Mouse (Mus musculus) right cerebral cortex, adult 2 months (tissue): ENCODE data around the gene Col8a2.

Source experiments
- DNase-seq, 2 experiments: peaks; one replicate each; pipeline ENCODE4 v3.0.0; 2021 to 2022; ENCODE audit warnings: low spot score in 2 of 2

The Col8a2 gene

DNA sequence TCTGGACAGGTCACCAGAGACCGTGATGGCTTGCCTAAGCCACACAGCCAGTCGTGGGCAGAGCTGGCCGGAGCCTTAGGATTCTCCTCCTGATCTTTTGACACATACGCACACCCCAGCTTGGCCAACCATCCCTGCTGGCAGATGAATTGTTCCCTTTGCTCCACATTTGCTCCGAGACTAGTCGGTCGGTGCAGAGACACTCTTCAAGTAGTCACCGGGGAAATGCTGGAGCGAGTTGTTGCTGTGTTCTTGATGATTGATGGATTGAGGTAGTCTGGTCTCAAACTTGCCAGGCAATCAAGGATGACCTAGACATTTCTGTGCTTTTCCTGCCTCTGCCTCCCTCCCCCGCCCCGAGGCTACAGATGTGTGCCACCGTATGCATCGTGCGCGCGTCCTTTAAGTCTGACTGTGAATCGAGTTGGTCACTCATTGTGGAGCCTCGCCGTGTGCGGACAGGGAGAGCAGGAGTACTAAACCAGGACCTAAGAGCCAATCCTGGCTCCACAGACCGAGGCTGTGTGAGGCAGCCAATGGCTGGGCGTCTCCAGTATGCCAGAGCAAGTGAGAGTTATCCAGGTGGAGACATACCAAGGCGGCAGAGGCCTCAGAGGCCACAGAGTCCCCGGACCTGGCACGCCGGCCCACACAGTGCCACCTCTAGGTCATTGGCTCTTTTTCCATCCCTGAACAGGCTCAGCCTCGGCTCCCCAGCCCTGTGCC, 15.2 kb downstream of the Col8a2 start:
- no peak for DNase-seq

DNA sequence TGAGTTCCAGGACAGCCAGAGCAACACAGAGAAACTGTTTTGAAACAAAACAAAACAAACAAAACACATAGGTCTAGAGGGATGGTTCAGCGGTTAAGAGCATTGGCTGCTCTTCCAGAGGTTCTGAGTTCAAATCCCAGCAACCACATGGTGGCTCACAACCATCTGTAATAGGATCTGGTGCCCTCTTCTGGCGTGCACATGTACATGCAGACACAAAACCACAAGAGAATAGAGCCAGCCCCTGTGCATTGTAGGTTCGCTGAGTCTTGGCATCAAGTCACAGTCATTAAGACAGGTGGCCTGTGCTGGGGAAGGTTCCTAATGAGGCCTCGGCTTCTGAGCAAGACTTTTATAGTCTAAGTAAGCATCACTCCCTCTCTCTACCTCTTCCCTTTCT, 17.3 kb downstream of the Col8a2 start:
- DNase-seq, result no peak

- DNase-seq, result no peak
These were observed 18.8 kb downstream of the Col8a2 start for GRCm38 (mm10) chr4:126305428-126305827.

- DNase-seq, result no peak
These were observed 19.5 kb downstream of the Col8a2 start for GRCm38 (mm10) chr4:126306058-126306457.

DNA sequence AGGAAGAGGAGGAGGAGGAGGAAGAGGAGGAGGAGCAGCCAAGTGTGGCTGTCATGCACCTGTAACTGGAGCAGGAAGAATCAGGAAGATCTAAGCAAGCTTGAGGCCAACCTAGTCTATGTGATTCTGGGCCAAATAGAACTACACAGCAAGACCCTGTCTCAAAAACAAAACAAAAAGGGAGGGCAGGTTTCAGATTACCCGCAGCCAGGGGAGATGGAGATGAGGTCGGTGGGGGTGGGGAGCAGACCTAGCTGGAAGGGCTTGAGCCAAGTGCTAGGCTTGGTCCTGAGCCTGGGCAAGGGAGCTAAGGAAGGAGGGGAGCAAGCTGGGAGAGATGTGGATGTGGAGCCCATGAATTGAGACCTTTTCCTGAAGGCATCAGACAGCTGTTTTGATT, 20.2 kb downstream of the Col8a2 start:
- no peak for DNase-seq

DNA sequence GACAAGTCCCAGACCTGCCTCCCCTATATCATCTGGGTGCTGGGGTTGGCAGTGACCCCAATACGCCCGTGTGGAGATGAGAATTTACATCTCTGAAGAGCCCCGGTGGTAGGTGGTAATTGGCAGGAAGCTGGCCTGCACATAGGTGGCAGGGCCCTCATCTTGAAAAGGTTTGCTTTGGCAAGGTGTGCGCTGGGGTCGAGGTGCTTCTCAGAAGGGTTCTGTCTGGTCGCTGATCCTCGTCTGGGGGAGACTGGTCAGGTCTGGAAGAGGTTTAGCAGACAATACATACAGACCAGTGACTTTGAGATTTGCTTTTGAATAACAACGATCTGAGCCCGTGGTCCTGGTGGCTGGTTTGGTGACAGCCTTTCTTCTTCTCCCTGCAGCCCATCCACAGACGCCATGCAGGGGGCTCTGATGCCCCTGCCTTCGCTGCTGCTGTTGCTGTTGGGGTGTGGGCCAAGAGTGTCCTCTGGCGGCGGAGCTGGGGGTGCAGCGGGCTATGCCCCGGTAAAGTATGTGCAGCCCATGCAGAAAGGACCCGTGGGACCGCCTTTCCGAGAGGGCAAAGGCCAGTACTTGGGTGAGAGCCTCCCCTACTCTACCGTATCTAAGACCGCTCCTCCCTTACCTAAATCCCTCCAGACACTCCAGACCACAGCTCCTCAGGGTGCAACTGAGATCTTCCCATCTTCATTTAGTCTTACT, 22.8 kb downstream of the Col8a2 start:
- no peak for DNase-seq

GRCm38 (mm10) chr4:126309922-126310309, 23.3 kb downstream of the Col8a2 start:
- DNase-seq, result peak; percentile 89 to 91

- no peak for DNase-seq
These were observed 23.8 kb downstream of the Col8a2 start for GRCm38 (mm10) chr4:126310344-126310743.

GRCm38 (mm10) chr4:126311566-126312200, 25.1 kb downstream of the Col8a2 start:
- no peak for DNase-seq

DNA sequence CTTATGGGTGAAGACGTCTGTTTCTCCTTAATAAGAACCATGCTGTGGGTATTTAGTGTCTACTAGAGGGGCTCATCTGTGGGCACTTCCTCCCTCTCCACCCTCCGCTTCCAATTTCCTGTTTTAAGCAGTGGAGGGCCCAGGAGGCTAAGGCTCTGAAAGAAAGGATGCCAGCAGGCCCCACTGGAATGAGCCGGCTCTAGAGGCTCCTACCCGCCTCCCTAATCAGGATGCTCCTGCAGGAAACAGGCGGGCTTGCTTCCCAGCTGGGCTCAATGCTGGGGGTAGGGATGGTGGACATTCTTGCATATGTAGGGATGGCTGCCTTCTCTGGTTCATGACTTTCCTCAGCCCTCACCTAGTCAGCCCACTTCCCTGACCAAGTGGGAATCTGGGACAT, 26.6 kb downstream of the Col8a2 start:
- no peak for DNase-seq

DNA sequence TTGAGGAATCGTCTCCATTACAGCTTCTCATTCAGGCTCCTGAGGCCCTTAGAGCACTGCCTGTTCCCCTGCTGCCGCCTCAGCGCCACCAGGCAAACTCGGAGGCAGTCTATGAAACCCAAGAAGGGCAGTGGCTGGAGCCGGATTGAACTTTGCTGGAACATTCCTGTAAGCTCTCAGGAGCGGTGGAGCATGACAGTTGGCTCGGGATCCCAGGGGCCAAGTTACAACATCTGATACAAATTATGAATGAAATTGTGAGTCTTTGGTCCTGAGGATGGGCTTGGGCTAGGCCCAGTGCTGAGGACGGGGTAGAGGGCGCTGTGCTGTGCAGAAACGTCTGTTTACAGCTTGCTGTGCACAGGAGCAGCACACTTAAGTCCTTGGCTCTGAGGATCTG, 27.8 kb downstream of the Col8a2 start:
- DNase-seq, result no peak

DNA sequence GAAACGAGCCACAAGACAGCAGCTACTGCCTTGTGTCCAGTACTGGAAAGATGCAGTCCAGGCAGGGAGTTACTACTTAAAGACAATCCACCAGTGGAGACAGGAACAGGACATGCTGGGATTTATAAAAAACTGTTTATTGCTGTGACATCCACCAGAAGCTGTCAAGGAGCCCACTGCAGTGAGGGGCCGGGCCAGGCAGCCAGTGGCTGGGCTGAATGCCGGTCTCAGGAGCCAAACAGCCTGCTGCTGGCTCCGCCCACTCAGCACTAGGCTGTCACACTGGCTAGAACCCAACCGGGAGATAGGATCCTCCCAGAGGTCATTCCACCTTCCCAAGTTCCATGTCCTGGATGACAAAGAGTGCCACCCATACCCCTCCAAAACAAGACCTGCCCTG, 29.3 kb downstream of the Col8a2 start:
- DNase-seq, result no peak

DNA sequence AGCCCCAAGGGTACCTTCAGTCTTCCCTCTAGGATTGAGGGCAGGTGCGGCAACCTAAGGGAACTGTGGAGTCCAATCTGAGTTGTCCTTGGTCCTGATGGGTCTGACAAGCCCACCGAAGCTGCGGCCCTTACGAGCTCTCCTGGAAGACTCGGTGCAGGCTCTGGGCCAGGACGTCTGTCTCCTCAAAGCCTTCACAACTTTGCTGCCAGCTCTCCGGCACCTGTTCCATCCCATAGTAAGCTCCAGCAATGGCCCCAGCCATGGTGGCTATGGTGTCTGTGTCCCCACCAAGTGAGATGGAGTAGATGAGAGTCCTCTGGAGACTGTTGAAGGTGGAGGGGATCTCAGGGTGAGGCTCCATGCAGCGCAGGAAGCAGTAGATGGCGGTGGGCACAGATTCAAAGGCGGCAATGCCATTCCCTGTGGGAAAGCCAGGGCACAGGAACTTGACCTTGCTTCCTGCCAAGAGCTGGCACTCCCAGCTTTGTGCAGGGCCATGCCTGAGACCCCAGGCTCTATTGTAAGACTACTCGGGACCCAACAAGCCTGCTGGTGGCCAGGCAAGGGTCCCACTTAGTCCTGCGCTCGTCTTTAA, 29.9 kb downstream of the Col8a2 start:
- no peak for DNase-seq

GRCm38 (mm10) chr4:126319806-126320205, 33.2 kb downstream of the Col8a2 start:
- DNase-seq, result no peak

DNA sequence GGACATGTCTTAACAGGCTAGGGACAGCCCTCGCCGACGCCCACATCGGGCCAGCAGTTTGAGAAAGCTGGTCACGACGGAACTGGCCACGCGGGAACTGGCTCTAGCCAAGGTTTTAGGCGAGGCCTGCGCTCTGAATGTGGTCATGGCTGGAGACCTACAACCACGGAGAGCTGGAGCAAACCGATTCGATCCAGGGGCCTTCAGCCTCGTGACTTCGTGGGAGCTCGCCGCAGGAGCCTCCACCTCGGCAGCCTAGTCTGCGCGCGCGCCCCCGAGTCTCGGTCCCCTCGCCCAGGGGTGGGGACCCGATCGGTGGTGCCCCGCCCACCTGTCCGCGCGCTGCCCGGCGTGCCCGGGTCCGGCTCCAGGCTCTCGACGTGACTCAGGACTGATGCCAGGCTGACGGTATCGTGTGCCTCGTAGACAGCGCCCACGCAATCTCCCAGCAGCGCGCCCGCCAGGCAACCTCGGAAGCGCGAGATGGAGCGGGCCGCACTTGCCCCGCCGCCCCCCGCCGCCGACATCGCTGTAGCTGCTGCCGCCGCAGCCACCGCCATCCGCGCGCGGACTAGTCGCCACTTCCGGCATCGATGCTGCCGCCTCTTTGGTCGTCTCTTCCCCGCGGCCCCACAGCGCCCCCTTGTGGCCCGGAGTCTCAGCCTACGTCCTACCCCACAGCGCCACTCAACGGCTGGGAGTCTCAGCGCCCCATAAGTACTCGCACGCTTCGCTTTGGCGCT, 34.7 kb downstream of the Col8a2 start, which contains the start of gene Adprhl2:
Adprhl2 (minus strand) TSS at position 593 of the 743 bp plus-strand sequence.
- DNase-seq, result peak; percentile 98 to 99

GRCm38 (mm10) chr4:126321854-126322511, 35.4 kb downstream of the Col8a2 start:
- DNase-seq, result no peak

- no peak for DNase-seq
These were observed 36.1 kb downstream of the Col8a2 start for GRCm38 (mm10) chr4:126322646-126323045.

- no peak for DNase-seq
These were observed 38.3 kb downstream of the Col8a2 start for GRCm38 (mm10) chr4:126324861-126325260.

- DNase-seq, result no peak
These were observed 38.8 kb downstream of the Col8a2 start, which contains the start of gene Tekt2 for GRCm38 (mm10) chr4:126325281-126325861. Gene Tekt2, minus strand, starts transcription at chr4:126325688.

- no peak for DNase-seq
These were observed 39.4 kb downstream of the Col8a2 start for GRCm38 (mm10) chr4:126326036-126326435.

- no peak for DNase-seq
These were observed 43.7 kb downstream of the Col8a2 start for GRCm38 (mm10) chr4:126330295-126330694.
